Mouse (Mus musculus): Measurements from ENCODE around the gene Mxi1. TPM values are rescaled to one million over a fixed set of nuclear protein-coding genes. Genes with fewer than 3 reads are reported as not detected.
A peak's percentile ranks its signal among the peaks of the same experiment; 100 is the strongest.

Mxi1 gene
- polyA plus RNA-seq, 1 experiment from 2014 or later: 40.2 TPM

DNA sequence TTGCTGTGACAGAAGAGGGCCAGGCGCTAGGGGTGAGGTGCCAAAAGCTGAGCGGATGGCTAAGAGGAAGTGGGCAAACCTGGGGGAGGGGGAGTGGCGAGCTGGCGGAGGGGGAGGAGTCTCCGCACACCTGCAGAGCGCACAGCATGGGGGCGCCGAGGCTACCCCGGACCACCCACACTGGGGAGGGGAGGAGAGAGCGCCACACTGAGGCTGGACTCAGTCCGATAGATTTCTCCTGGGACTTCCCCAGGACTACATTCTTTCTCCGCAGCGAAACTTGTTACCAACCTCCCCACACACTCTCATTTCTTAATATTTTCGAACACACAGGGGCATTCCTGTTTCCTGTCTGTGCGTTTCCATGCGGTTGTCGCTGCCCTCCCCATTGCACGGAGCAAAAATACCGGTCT lies 113.0 kb downstream of the Mxi1 start:
- no peak for ATAC-seq (replicated peaks; ENCODE audit: low FRiP score)
- Histone ChIP-seq H3K9me3 (replicated peaks) (no peaks in the 10 kb centered on the region), H3K9ac (no peak overlapping the region), H3K4me1 (peaks cover 53% of the 10 kb centered on the region), H3K27ac (no peak overlapping the region), H3K4me3 (replicated peaks) (no peak overlapping the region), H3K36me3 (no peaks in the 10 kb centered on the region), H3K27me3 (peaks cover 3% of the 10 kb centered on the region; the same call in 1 of the 2 replicates), H3K4me2 (peak overlapping the region; percentile 36)
- WGBS: 22% methylated on average over 19 of the region's 19 CpGs

DNA sequence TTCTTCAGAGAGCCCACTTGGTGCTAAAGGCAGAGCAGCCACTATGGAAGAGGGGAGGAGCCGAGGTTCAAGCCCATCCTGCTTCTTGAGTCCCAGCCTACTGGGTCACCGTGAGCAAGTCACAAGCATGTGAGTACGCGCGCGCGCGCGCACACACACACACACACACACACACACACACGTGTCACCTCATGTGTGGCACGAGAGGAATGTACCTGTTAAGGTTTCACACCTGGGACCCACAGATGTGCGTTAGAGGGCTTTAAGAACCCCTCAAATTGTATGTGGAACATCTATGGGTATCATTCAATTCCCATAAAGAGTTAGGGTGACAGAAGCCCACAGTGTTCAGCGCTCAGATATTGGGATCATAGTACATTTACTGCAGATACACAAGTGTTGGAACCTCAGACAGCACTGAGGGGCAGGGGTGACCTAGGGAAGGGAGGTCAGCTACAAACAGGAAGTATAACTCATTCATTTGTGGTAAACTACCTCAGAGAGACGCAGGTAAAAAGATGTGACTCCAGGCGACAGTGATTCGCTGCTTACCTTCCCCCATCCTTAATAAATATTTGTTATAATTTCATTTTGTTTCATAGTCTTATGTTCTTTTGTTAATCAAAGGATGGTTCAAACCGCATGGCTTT lies 113.6 kb downstream of the Mxi1 start:
- no peak for ATAC-seq (replicated peaks; ENCODE audit: low FRiP score)
- Histone ChIP-seq H3K36me3 (no peaks in the 10 kb centered on the region), H3K4me2 (peak overlapping the region; percentile 41; the same call in 1 of the 2 replicates), H3K4me1 (peaks cover 53% of the 10 kb centered on the region), H3K9ac (no peak overlapping the region), H3K4me3 (replicated peaks) (no peak overlapping the region; the same call in 1 of the 2 replicates), H3K27me3 (no peaks in the 10 kb centered on the region; the same call in 1 of the 2 replicates), H3K9me3 (replicated peaks) (no peaks in the 10 kb centered on the region), H3K27ac (peak overlapping the region; percentile 70; the same call in 1 of the 2 replicates)
- 61% methylated on average over 17 of the region's 17 CpGs for WGBS

- no peak overlapping the region for H3K9ac ChIP-seq
- peak overlapping the region; percentile 70 for H3K27ac ChIP-seq
- peak overlapping the region; percentile 41 for H3K4me2 ChIP-seq
- no peaks in the 10 kb centered on the region for H3K36me3 ChIP-seq
- ATAC-seq (replicated peaks; ENCODE audit: low FRiP score): no peak
- no peaks in the 10 kb centered on the region for H3K9me3 ChIP-seq (replicated peaks)
- 23% methylated on average over 18 of the region's 18 CpGs for WGBS
- no peaks in the 10 kb centered on the region; the same call in 1 of the 2 replicates for H3K27me3 ChIP-seq
- H3K4me1 ChIP-seq: peaks cover 53% of the 10 kb centered on the region
- peak overlapping the region; percentile 5; the same call in 1 of the 2 replicates for H3K4me3 ChIP-seq (replicated peaks)
Observed at GRCm38 (mm10) chr19:53424629-53425028, 114.3 kb downstream of the Mxi1 start.

Other genes starting within 250 kb of the Mxi1 start
- 80.1 and 85.6 TPM in 2 replicates for gene Add3, start 170.1 kb upstream of the Mxi1 start, polyA plus RNA-seq (2015; fragmentation: Nextera tagmentation; extraction: Ambion mirVana)
- not detected in 2 replicates for gene Gm10197, start 61.2 kb downstream of the Mxi1 start, polyA plus RNA-seq (2015; fragmentation: Nextera tagmentation; extraction: Ambion mirVana)
- 40.6 and 45.1 TPM in 2 replicates for gene Smndc1, start 80.1 kb downstream of the Mxi1 start, polyA plus RNA-seq (2015; fragmentation: Nextera tagmentation; extraction: Ambion mirVana)
- gene Dusp5, start 218.6 kb downstream of the Mxi1 start, polyA plus RNA-seq (2015; fragmentation: Nextera tagmentation; extraction: Ambion mirVana): 11.0 and 11.1 TPM in 2 replicates

Measured in kidney, embryonic 15.5 days (tissue).